Mouse (Mus musculus) kidney, embryonic 15.5 days (tissue): ENCODE data around the gene Bicdl1. TPM values are rescaled to one million over a fixed set of nuclear protein-coding genes. Genes with fewer than 3 reads are reported as not detected.

Experiments
- ATAC-seq: fragments of 200-750 bp; cut with Nextera tagmentation; replicated peaks from 2 replicates; pipeline ENCODE4 v1.8.0; 2017; ENCODE audit warnings: moderate TSS enrichment; ENCODE audit not compliant: low FRiP score
- H3K27ac ChIP-seq: fragments of 300-500 bp; sonication (generic); 2 replicates; pipeline ENCODE4 v1.5.1; 2015; ENCODE audit warnings: mild to moderate bottlenecking, inconsistent platforms
- H3K27me3 ChIP-seq: fragments of 300-500 bp; sonication (generic); 2 replicates; pipeline ENCODE4 v1.6.1; 2015; ENCODE audit warnings: inconsistent platforms
- H3K36me3 ChIP-seq: fragments of 300-500 bp; sonication (generic); 2 replicates; pipeline ENCODE4 v1.6.1; 2015; ENCODE audit warnings: inconsistent platforms
- H3K4me1 ChIP-seq: fragments of 300-500 bp; sonication (generic); 2 replicates; pipeline ENCODE4 v1.6.1; 2015; ENCODE audit warnings: inconsistent platforms
- H3K4me2 ChIP-seq: fragments of 300-500 bp; sonication (generic); 2 replicates; pipeline ENCODE4 v1.6.1; 2015; ENCODE audit warnings: moderate library complexity, mild to moderate bottlenecking, inconsistent platforms
- H3K4me3 ChIP-seq: fragments of 300-500 bp; sonication (generic); replicated peaks from 2 replicates; pipeline ENCODE4 v1.5.1; 2015; ENCODE audit warnings: mild to moderate bottlenecking, inconsistent platforms
- H3K9ac ChIP-seq: fragments of 300-500 bp; sonication (generic); 2 replicates; pipeline ENCODE4 v1.6.1; 2015; ENCODE audit warnings: mild to moderate bottlenecking, inconsistent platforms
- H3K9me3 ChIP-seq: fragments of 300-500 bp; sonication (generic); replicated peaks from 2 replicates; pipeline ENCODE4 v1.6.1; 2016; ENCODE audit warnings: inconsistent platforms
- WGBS: fragments of 180-500 bp; shearing (Covaris S2); methylation state at CpG from one replicate; pipeline ENCODE4 v1.1.7; 2015; ENCODE audit warnings: mixed read lengths; 5-methylcytosine and 5-hydroxymethylcytosine counted together
- polyA plus RNA-seq: library from polyadenylated mRNA; unstranded; fragments of >200 nt; fragmentation: Nextera tagmentation; extraction: Ambion mirVana; gene quantifications from 2 replicates; pipeline ENCODE4 v1.2.1, GENCODE M21; 2015

Gene Bicdl1
- 10.6 and 12.0 TPM in 2 replicates for polyA plus RNA-seq

- WGBS = 1% methylated on average over 53 of the region's 83 CpGs
- H3K9ac ChIP-seq = peak within 1 kb of the TSS; percentile 39; the same call in 1 of the 2 replicates
Observed at GRCm38 (mm10) chr5:115731001-115731731, at the start of gene Bicdl1. Gene Bicdl1 (minus strand): TSS chr5:115731621.

DNA sequence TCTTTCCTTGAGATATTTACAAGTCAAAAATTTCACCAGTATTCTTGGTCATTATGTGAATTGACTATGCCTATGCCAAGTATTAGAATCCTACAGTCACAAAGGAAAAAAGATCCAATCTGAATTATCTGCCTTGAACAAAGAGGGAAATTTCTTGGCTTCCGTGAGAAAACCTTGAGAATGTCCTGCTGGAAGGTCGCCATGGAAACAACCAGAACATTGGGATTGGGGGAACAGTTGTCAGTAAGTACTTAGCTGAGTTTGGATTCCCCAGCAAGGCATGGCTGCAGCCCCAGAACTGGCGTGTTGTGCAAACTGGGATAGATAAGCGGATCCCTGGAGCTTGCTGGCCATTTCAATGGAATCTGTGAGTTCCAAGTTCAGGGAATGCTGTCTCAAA lies 45.5 kb upstream of the Bicdl1 start:
- 82% methylated on average over 4 of the region's 4 CpGs for WGBS
- Histone ChIP-seq H3K4me1 (no peaks in the 10 kb centered on the region), H3K27me3 (no peaks in the 10 kb centered on the region), H3K9ac (no peak overlapping the region), H3K4me2 (no peak overlapping the region), H3K27ac (no peak overlapping the region), H3K4me3 (no peak overlapping the region), H3K36me3 (no peaks in the 10 kb centered on the region), H3K9me3 (no peaks in the 10 kb centered on the region)
- no peak for ATAC-seq

More at GRCm38 (mm10) chr5:115731001-115731731, at the start of gene Bicdl1:
- peak; percentile 84 for ATAC-seq
- Histone ChIP-seq H3K36me3 (no peaks in the 10 kb centered on the region), H3K4me1 (peaks cover 26% of the 10 kb centered on the region), H3K4me2 (peak within 1 kb of the TSS; percentile 99), H3K27ac (peak within 1 kb of the TSS; percentile 78), H3K9me3 (no peaks in the 10 kb centered on the region), H3K27me3 (peaks cover 43% of the 10 kb centered on the region), H3K4me3 (peak within 1 kb of the TSS; percentile 71)

DNA sequence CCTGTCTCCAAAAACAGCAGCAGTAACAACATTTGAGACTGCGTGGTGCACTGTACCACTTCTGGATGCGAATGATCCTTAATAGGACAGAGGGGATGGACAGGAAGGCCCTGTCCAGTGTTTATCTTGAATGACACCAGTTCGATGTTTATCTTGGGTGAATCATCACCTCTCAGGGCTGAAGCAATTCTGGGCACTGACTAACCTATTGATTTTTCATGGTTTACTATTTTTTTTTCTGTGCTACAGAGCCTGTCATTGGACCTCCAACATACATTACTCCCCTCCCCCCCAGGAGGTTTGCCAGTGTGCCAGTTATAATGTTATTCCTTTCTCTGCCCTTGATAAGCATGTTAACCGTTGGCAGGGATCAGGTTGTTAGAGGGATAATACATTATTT lies 43.9 kb upstream of the Bicdl1 start:
- no peaks in the 10 kb centered on the region for H3K27me3 ChIP-seq
- H3K9me3 ChIP-seq = no peaks in the 10 kb centered on the region
- H3K9ac ChIP-seq = no peak overlapping the region
- no peaks in the 10 kb centered on the region for H3K36me3 ChIP-seq
- H3K4me1 ChIP-seq = no peaks in the 10 kb centered on the region
- H3K4me2 ChIP-seq = no peak overlapping the region
- no peak overlapping the region for H3K27ac ChIP-seq
- WGBS = 71% methylated on average over 4 of the region's 4 CpGs
- ATAC-seq = no peak
- no peak overlapping the region for H3K4me3 ChIP-seq

GRCm38 (mm10) chr5:115770048-115770447 lies 38.6 kb upstream of the Bicdl1 start:
- H3K4me2 ChIP-seq = no peak overlapping the region
- no peaks in the 10 kb centered on the region for H3K36me3 ChIP-seq
- no peaks in the 10 kb centered on the region for H3K27me3 ChIP-seq
- no peak for ATAC-seq
- no peaks in the 10 kb centered on the region for H3K4me1 ChIP-seq
- H3K9me3 ChIP-seq = 0 out of 2 replicates have a peak, but pooled peaks cover 2% of the 10 kb centered on the region
- H3K27ac ChIP-seq = no peak overlapping the region
- H3K9ac ChIP-seq = no peak overlapping the region
- no peak overlapping the region for H3K4me3 ChIP-seq
- WGBS = 93% methylated on average over 4 of the region's 4 CpGs

DNA sequence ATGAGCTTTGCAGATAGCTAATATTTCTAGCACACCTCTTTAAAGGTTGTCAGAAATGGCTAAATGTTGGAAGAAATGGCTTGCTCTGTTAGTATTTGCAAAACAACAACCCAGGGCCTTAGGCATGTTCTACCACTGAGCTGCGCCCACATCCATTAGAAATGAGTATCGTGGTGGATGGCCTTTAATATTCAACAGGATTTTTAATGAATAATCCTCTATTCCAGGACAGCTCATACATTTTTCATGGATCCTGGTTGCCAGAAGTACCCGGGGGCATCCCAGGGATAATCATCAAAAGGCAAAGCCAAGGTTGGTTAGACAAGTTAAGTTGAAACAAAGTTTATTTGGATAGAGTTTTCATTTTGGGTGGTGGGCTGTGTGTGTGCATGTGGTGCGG lies 37.7 kb upstream of the Bicdl1 start:
- peak overlapping the region; percentile 80; the same call in 1 of the 2 replicates for H3K27ac ChIP-seq
- ATAC-seq = no peak
- H3K36me3 ChIP-seq = no peaks in the 10 kb centered on the region
- H3K4me1 ChIP-seq = no peaks in the 10 kb centered on the region
- H3K27me3 ChIP-seq = no peaks in the 10 kb centered on the region
- H3K4me3 ChIP-seq = no peak overlapping the region
- no peak overlapping the region for H3K9ac ChIP-seq
- 0 out of 2 replicates have a peak, but pooled peaks cover 2% of the 10 kb centered on the region for H3K9me3 ChIP-seq
- WGBS = 75% methylated on average over 4 of the region's 4 CpGs
- no peak overlapping the region for H3K4me2 ChIP-seq

DNA sequence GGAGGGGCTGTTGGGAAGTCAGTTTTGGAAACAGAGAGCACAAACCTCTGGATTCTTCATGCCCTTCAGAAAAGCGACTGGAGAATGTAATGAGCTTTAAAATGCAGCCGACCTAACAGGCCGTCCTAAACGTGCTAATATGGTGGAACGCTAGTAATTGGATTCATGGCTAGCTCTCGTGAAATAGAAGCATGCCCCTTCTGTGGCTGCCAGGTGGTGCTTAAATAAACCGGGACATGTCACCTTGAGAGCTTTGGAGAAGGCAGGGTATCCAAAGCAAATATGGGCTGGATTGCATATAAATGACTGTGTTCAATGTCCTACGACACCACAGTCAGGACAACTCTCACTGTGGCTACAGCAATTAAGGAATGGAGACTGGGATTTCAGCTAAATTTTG lies 35.4 kb upstream of the Bicdl1 start:
- Histone ChIP-seq H3K36me3 (no peaks in the 10 kb centered on the region), H3K27ac (no peak overlapping the region), H3K4me1 (no peaks in the 10 kb centered on the region), H3K4me3 (no peak overlapping the region), H3K27me3 (no peaks in the 10 kb centered on the region), H3K4me2 (no peak overlapping the region), H3K9me3 (0 out of 2 replicates have a peak, but pooled peaks cover 2% of the 10 kb centered on the region), H3K9ac (no peak overlapping the region)
- ATAC-seq = no peak
- 70% methylated on average over 8 of the region's 8 CpGs for WGBS

- Histone ChIP-seq H3K9me3 (no peaks in the 10 kb centered on the region), H3K36me3 (no peaks in the 10 kb centered on the region), H3K4me1 (peaks cover 10% of the 10 kb centered on the region), H3K27ac (no peak overlapping the region), H3K27me3 (no peaks in the 10 kb centered on the region), H3K4me2 (no peak overlapping the region), H3K9ac (no peak overlapping the region), H3K4me3 (no peak overlapping the region)
- no peak for ATAC-seq
- 81% methylated on average over 2 of the region's 2 CpGs for WGBS
Observed at GRCm38 (mm10) chr5:115763981-115764380, 32.6 kb upstream of the Bicdl1 start.

GRCm38 (mm10) chr5:115760903-115761302 lies 29.5 kb upstream of the Bicdl1 start:
- H3K4me3 ChIP-seq = no peak overlapping the region

GRCm38 (mm10) chr5:115758431-115759180 lies 27.2 kb upstream of the Bicdl1 start:
- Histone ChIP-seq H3K4me3 (no peak overlapping the region), H3K4me1 (peaks cover 13% of the 10 kb centered on the region), H3K4me2 (no peak overlapping the region), H3K27me3 (no peaks in the 10 kb centered on the region), H3K27ac (peak overlapping the region; percentile 16; the same call in 1 of the 2 replicates), H3K9me3 (no peaks in the 10 kb centered on the region), H3K36me3 (no peaks in the 10 kb centered on the region), H3K9ac (no peak overlapping the region)
- no peak for ATAC-seq
- 47% methylated on average over 10 of the region's 10 CpGs for WGBS

More at GRCm38 (mm10) chr5:115760903-115761302, 29.5 kb upstream of the Bicdl1 start:
- Histone ChIP-seq H3K9me3 (no peaks in the 10 kb centered on the region), H3K4me2 (no peak overlapping the region), H3K36me3 (no peaks in the 10 kb centered on the region), H3K27ac (no peak overlapping the region), H3K4me1 (peaks cover 13% of the 10 kb centered on the region), H3K9ac (no peak overlapping the region), H3K27me3 (no peaks in the 10 kb centered on the region)
- no peak for ATAC-seq
- 64% methylated on average over 11 of the region's 11 CpGs for WGBS

GRCm38 (mm10) chr5:115757516-115757915 lies 26.1 kb upstream of the Bicdl1 start:
- no peaks in the 10 kb centered on the region for H3K36me3 ChIP-seq
- H3K9ac ChIP-seq = no peak overlapping the region
- no peak overlapping the region for H3K27ac ChIP-seq
- H3K4me3 ChIP-seq = no peak overlapping the region
- no peaks in the 10 kb centered on the region for H3K27me3 ChIP-seq
- H3K4me1 ChIP-seq = peaks cover 13% of the 10 kb centered on the region
- no peak overlapping the region for H3K4me2 ChIP-seq
- ATAC-seq = no peak
- 81% methylated on average over 8 of the region's 8 CpGs for WGBS
- H3K9me3 ChIP-seq = no peaks in the 10 kb centered on the region

DNA sequence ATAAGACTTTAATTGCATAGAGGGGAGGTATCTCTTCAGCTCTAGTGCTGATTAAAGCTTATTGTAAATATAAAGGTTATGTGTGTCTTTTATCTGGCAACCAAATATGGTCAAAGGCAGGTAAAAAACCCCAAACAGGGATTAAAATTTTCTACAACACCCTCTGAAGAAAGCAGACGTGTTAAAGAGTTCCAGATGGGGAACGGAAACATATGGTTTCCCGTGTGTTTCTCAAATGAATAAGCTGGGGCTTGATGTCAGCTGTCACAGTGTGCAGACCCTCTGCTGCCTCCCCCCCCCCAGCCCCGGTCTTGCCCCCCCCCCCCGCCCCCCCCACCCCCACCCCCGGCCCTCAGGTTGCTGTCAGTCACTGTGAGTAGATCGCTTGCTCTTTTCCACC lies 24.1 kb upstream of the Bicdl1 start:
- no peaks in the 10 kb centered on the region for H3K9me3 ChIP-seq
- H3K9ac ChIP-seq = no peak overlapping the region
- no peak overlapping the region for H3K4me3 ChIP-seq
- no peaks in the 10 kb centered on the region for H3K27me3 ChIP-seq
- no peak overlapping the region for H3K4me2 ChIP-seq
- ATAC-seq = no peak
- no peaks in the 10 kb centered on the region for H3K36me3 ChIP-seq
- H3K27ac ChIP-seq = no peak overlapping the region
- peaks cover 8% of the 10 kb centered on the region for H3K4me1 ChIP-seq
- 54% methylated on average over 6 of the region's 7 CpGs for WGBS

DNA sequence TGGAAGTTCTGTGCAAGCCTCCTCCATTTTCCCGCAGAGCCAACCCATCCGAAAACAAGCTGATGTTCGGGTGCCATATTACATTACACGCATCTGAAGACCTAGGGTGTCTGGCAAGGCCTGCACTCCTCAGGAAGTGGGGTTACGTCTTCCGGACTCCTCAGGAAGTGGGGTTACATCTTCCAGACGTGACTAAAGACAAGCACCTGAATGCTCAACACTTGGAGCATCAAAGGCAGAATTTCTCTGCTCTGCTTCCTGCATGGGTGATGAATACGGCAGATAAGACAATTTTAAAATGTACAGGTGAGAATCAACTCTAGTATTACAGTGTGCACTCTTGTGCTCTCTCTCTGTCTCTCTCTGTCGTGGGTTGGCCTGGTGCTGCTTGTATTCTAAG lies 23.4 kb upstream of the Bicdl1 start:
- H3K36me3 ChIP-seq = no peaks in the 10 kb centered on the region
- H3K27me3 ChIP-seq = no peaks in the 10 kb centered on the region
- H3K4me2 ChIP-seq = no peak overlapping the region
- H3K9me3 ChIP-seq = no peaks in the 10 kb centered on the region
- H3K27ac ChIP-seq = no peak overlapping the region
- no peak overlapping the region for H3K9ac ChIP-seq
- 81% methylated on average over 9 of the region's 9 CpGs for WGBS
- no peak for ATAC-seq
- peaks cover 5% of the 10 kb centered on the region; the same call in 1 of the 2 replicates for H3K4me1 ChIP-seq
- no peak overlapping the region for H3K4me3 ChIP-seq
